Mouse (Mus musculus): Measurements from ENCODE around the gene Plekhg2. TPM values are rescaled to one million over a fixed set of nuclear protein-coding genes. Genes with fewer than 3 reads are reported as not detected.

The Plekhg2 gene
- polyA plus RNA-seq, 1 experiment, result 66.4 TPM

GRCm38 (mm10) chr7:28326457-28326856, 45.9 kb downstream of the Plekhg2 start:
- peaks cover 60% of the 10 kb centered on the region for H3K36me3 ChIP-seq (ENCODE audit: control insufficient read depth, insufficient read depth, low read length)
- WGBS, result 92% methylated on average over 4 of the region's 4 CpGs
- no peak overlapping the region for H3K4me3 ChIP-seq (ENCODE audit: extremely low read depth, insufficient read depth, insufficient read length)
- no peak for DNase-seq (ENCODE audit: low read depth in 1 of 2, low spot score in 2 of 2)
- no peaks in the 10 kb centered on the region for H3K4me1 ChIP-seq (ENCODE audit: control insufficient read depth, insufficient read depth, insufficient read length)
- no peaks in the 10 kb centered on the region for H3K27me3 ChIP-seq (ENCODE audit: control insufficient read depth, insufficient read depth, low read length)
- no peak for TF ChIP-seq POLR2A (IDR thresholded peaks at IDR 0.05; ENCODE audit: low read depth, low read length)
- TF ChIP-seq CTCF (IDR thresholded peaks at IDR 0.05; ENCODE audit: extremely low read depth, insufficient read depth, insufficient read length, insufficient replicate concordance), result no peak
- no peak overlapping the region for H3K27ac ChIP-seq (ENCODE audit: insufficient read depth, low read length)

GRCm38 (mm10) chr7:28325293-28325692, 47.1 kb downstream of the Plekhg2 start:
- Histone ChIP-seq H3K4me3 (ENCODE audit: extremely low read depth, insufficient read depth, insufficient read length) (no peak overlapping the region), H3K27me3 (ENCODE audit: control insufficient read depth, insufficient read depth, low read length) (no peaks in the 10 kb centered on the region), H3K27ac (ENCODE audit: insufficient read depth, low read length) (no peak overlapping the region), H3K4me1 (ENCODE audit: control insufficient read depth, insufficient read depth, insufficient read length) (no peaks in the 10 kb centered on the region), H3K36me3 (ENCODE audit: control insufficient read depth, insufficient read depth, low read length) (peaks cover 54% of the 10 kb centered on the region)
- TF ChIP-seq POLR2A (IDR thresholded peaks at IDR 0.05; ENCODE audit: low read depth, low read length) (no peak), CTCF (IDR thresholded peaks at IDR 0.05; ENCODE audit: extremely low read depth, insufficient read depth, insufficient read length, insufficient replicate concordance) (no peak)
- DNase-seq (ENCODE audit: low read depth in 1 of 2, low spot score in 2 of 2), result no peak
- 95% methylated on average over 8 of the region's 8 CpGs for WGBS

GRCm38 (mm10) chr7:28321974-28322720, 50.3 kb downstream of the Plekhg2 start:
- no peak for DNase-seq (ENCODE audit: low read depth in 1 of 2, low spot score in 2 of 2)

GRCm38 (mm10) chr7:28318714-28319113, 53.7 kb downstream of the Plekhg2 start:
- no peak for DNase-seq (ENCODE audit: low read depth in 1 of 2, low spot score in 2 of 2)
- TF ChIP-seq CTCF (IDR thresholded peaks at IDR 0.05; ENCODE audit: extremely low read depth, insufficient read depth, insufficient read length, insufficient replicate concordance) (no peak), POLR2A (IDR thresholded peaks at IDR 0.05; ENCODE audit: low read depth, low read length) (no peak)
- Histone ChIP-seq H3K27me3 (ENCODE audit: control insufficient read depth, insufficient read depth, low read length) (no peaks in the 10 kb centered on the region), H3K36me3 (ENCODE audit: control insufficient read depth, insufficient read depth, low read length) (peaks cover 66% of the 10 kb centered on the region), H3K4me3 (ENCODE audit: extremely low read depth, insufficient read depth, insufficient read length) (no peak overlapping the region), H3K27ac (ENCODE audit: insufficient read depth, low read length) (no peak overlapping the region), H3K4me1 (ENCODE audit: control insufficient read depth, insufficient read depth, insufficient read length) (no peaks in the 10 kb centered on the region)
- WGBS, result 95% methylated on average over 17 of the region's 17 CpGs

More at GRCm38 (mm10) chr7:28321974-28322720, 50.3 kb downstream of the Plekhg2 start:
- TF ChIP-seq POLR2A (IDR thresholded peaks at IDR 0.05; ENCODE audit: low read depth, low read length) (no peak), CTCF (IDR thresholded peaks at IDR 0.05; ENCODE audit: extremely low read depth, insufficient read depth, insufficient read length, insufficient replicate concordance) (no peak)
- H3K27me3 ChIP-seq (ENCODE audit: control insufficient read depth, insufficient read depth, low read length), result no peaks in the 10 kb centered on the region
- peaks cover 57% of the 10 kb centered on the region for H3K36me3 ChIP-seq (ENCODE audit: control insufficient read depth, insufficient read depth, low read length)
- no peak overlapping the region for H3K4me3 ChIP-seq (ENCODE audit: extremely low read depth, insufficient read depth, insufficient read length)
- no peak overlapping the region for H3K27ac ChIP-seq (ENCODE audit: insufficient read depth, low read length)
- H3K4me1 ChIP-seq (ENCODE audit: control insufficient read depth, insufficient read depth, insufficient read length), result no peaks in the 10 kb centered on the region
- 66% methylated on average over 15 of the region's 15 CpGs for WGBS

- Histone ChIP-seq H3K36me3 (ENCODE audit: control insufficient read depth, insufficient read depth, low read length) (peaks cover 59% of the 10 kb centered on the region), H3K27me3 (ENCODE audit: control insufficient read depth, insufficient read depth, low read length) (no peaks in the 10 kb centered on the region), H3K4me1 (ENCODE audit: control insufficient read depth, insufficient read depth, insufficient read length) (no peaks in the 10 kb centered on the region), H3K4me3 (ENCODE audit: extremely low read depth, insufficient read depth, insufficient read length) (no peak overlapping the region), H3K27ac (ENCODE audit: insufficient read depth, low read length) (no peak overlapping the region)
- 85% methylated on average over 3 of the region's 3 CpGs for WGBS
- TF ChIP-seq CTCF (IDR thresholded peaks at IDR 0.05; ENCODE audit: extremely low read depth, insufficient read depth, insufficient read length, insufficient replicate concordance), result no peak
- TF ChIP-seq POLR2A (IDR thresholded peaks at IDR 0.05; ENCODE audit: low read depth, low read length), result no peak
- no peak for DNase-seq (ENCODE audit: low read depth in 1 of 2, low spot score in 2 of 2)
Measured at GRCm38 (mm10) chr7:28318036-28318435, 54.4 kb downstream of the Plekhg2 start.

GRCm38 (mm10) chr7:28311926-28312543, 60.4 kb downstream of the Plekhg2 start, which contains the start of gene Timm50:
Gene Timm50 (minus strand): TSS chr7:28312072.
- TF ChIP-seq POLR2A (IDR thresholded peaks at IDR 0.05; ENCODE audit: low read depth, low read length), result no peak
- no peak for TF ChIP-seq CTCF (IDR thresholded peaks at IDR 0.05; ENCODE audit: extremely low read depth, insufficient read depth, insufficient read length, insufficient replicate concordance)
- Histone ChIP-seq H3K4me1 (ENCODE audit: control insufficient read depth, insufficient read depth, insufficient read length) (peaks cover 4% of the 10 kb centered on the region; the same call in 1 of the 2 replicates), H3K4me3 (ENCODE audit: extremely low read depth, insufficient read depth, insufficient read length) (peak within 1 kb of the TSS; percentile 77), H3K36me3 (ENCODE audit: control insufficient read depth, insufficient read depth, low read length) (peaks cover 36% of the 10 kb centered on the region), H3K27me3 (ENCODE audit: control insufficient read depth, insufficient read depth, low read length) (no peaks in the 10 kb centered on the region), H3K27ac (ENCODE audit: insufficient read depth, low read length) (no peak within 1 kb of the TSS)
- DNase-seq (ENCODE audit: low read depth in 1 of 2, low spot score in 2 of 2), result peak; percentile 85 to 97
- under 1% methylated on average over 45 of the region's 45 CpGs for WGBS
